Mouse (Mus musculus) gastrocnemius, adult 2 months (tissue): ENCODE data around the gene Pcyt1b. TPM values are rescaled to one million over a fixed set of nuclear protein-coding genes. Genes with fewer than 3 reads are reported as not detected.
A peak's percentile ranks its signal among the peaks of the same experiment; 100 is the strongest.

ENCODE experiments used
- DNase-seq: peaks from one replicate; pipeline ENCODE4 v3.0.0; 2022
- H3K27ac ChIP-seq: fragments of 200-600 bp; 2 replicates; pipeline ENCODE4 v1.8.1; 2022; ENCODE audit warnings: mild to moderate bottlenecking
- H3K4me3 ChIP-seq: fragments of 200-600 bp; 2 replicates; pipeline ENCODE4 v1.8.1; 2022; ENCODE audit warnings: mild to moderate bottlenecking, moderate library complexity
- CTCF ChIP-seq: fragments of 200-600 bp; IDR thresholded peaks from 2 replicates; pipeline ENCODE4 v1.8.1; 2022; ENCODE audit warnings: antibody characterized with exemption, mild to moderate bottlenecking, moderate library complexity
- intact Hi-C: fragments of 180-260 bp; cut with DNase I; formaldehyde crosslinking; loops from one replicate; pipeline ENCODE4 v1.15.1; 2025
- long read RNA-seq, 2 experiments: library from polyadenylated mRNA; stranded (forward); transcript quantifications; one replicate each; pipeline ENCODE4 v2.0.0; 2021
- total RNA-seq, 2 experiments: library from RNA; stranded (reverse); gene quantifications; 2 replicates each; pipeline ENCODE4 v1.2.3; 2021

Gene Pcyt1b
- total RNA-seq = under 1 TPM; 0.05 to 0.08 TPM
- long read RNA-seq, experiment 1 = 0 reads
- long read RNA-seq, experiment 2 = 0 reads

GRCm38 (mm10) chrX:93654218-93655002 lies at the start of gene Pcyt1b:
Gene Pcyt1b (plus strand): TSS chrX:93654863.
- no peak for DNase-seq
- intact Hi-C loops = no loop called here
- no peak for TF ChIP-seq CTCF
- Histone ChIP-seq H3K4me3 (no peak within 1 kb of the TSS), H3K27ac (no peak within 1 kb of the TSS)

GRCm38 (mm10) chrX:93630256-93630655 lies 24.4 kb upstream of the Pcyt1b start:
- no peak for DNase-seq
- no peak for TF ChIP-seq CTCF
- H3K27ac ChIP-seq = no peak overlapping the region
- no peak overlapping the region for H3K4me3 ChIP-seq
- intact Hi-C loops = no loop called here

- H3K4me3 ChIP-seq = peak within 1 kb of the TSS; percentile 80
- TF ChIP-seq CTCF = no peak
- peak within 1 kb of the TSS; percentile 76 for H3K27ac ChIP-seq
- peak; percentile 91 for DNase-seq
- intact Hi-C loops = no loop called here
Measured at GRCm38 (mm10) chrX:93631657-93632449, 22.8 kb upstream of the Pcyt1b start, which contains the start of gene Pola1. Gene Pola1 (minus strand): TSS chrX:93632155.

- TF ChIP-seq CTCF = no peak
- Histone ChIP-seq H3K4me3 (no peak overlapping the region), H3K27ac (no peak overlapping the region)
- intact Hi-C loops = no loop called here
- DNase-seq = no peak
Measured at GRCm38 (mm10) chrX:93634861-93635375, 19.7 kb upstream of the Pcyt1b start.

- H3K4me3 ChIP-seq = no peak overlapping the region
- TF ChIP-seq CTCF = no peak
- no peak overlapping the region for H3K27ac ChIP-seq
- DNase-seq = no peak
- intact Hi-C loops = no loop called here
Measured at GRCm38 (mm10) chrX:93643600-93643999, 11.1 kb upstream of the Pcyt1b start.

GRCm38 (mm10) chrX:93644022-93644421 lies 10.6 kb upstream of the Pcyt1b start:
- DNase-seq = no peak
- intact Hi-C loops = no loop called here
- TF ChIP-seq CTCF = no peak

GRCm38 (mm10) chrX:93650738-93651137 lies 3.9 kb upstream of the Pcyt1b start:
- DNase-seq = no peak
- TF ChIP-seq CTCF = no peak
- H3K27ac ChIP-seq = no peak overlapping the region
- intact Hi-C loops = no loop called here
- no peak overlapping the region for H3K4me3 ChIP-seq

More at GRCm38 (mm10) chrX:93644022-93644421, 10.6 kb upstream of the Pcyt1b start:
- Histone ChIP-seq H3K27ac (no peak overlapping the region), H3K4me3 (no peak overlapping the region)

- H3K4me3 ChIP-seq = no peak overlapping the region
- H3K27ac ChIP-seq = no peak overlapping the region
- no peak for DNase-seq
- intact Hi-C loops = no loop called here
- no peak for TF ChIP-seq CTCF
Measured at GRCm38 (mm10) chrX:93655153-93655552, 490 bp downstream of the Pcyt1b start.

- no peak for TF ChIP-seq CTCF
- Histone ChIP-seq H3K4me3 (no peak overlapping the region), H3K27ac (no peak overlapping the region)
- DNase-seq = no peak
- intact Hi-C loops = no loop called here
Measured at GRCm38 (mm10) chrX:93663919-93664586, 9.4 kb downstream of the Pcyt1b start.

GRCm38 (mm10) chrX:93664787-93665186 lies 10.1 kb downstream of the Pcyt1b start:
- Histone ChIP-seq H3K27ac (no peak overlapping the region), H3K4me3 (no peak overlapping the region)
- TF ChIP-seq CTCF = no peak
- no peak for DNase-seq
- intact Hi-C loops = no loop called here

- DNase-seq = no peak
- intact Hi-C loops = no loop called here
- no peak for TF ChIP-seq CTCF
- Histone ChIP-seq H3K4me3 (peak overlapping the region; percentile 57), H3K27ac (no peak overlapping the region)
Measured at GRCm38 (mm10) chrX:93674432-93674831, 19.8 kb downstream of the Pcyt1b start.
